Mouse (Mus musculus) forebrain, postnatal 0 days (tissue): ENCODE measurements around the gene Arhgap23. TPM values are rescaled to one million over a fixed set of nuclear protein-coding genes. Genes with fewer than 3 reads are reported as not detected.

Experiments
- ATAC-seq: fragments of 200-750 bp; cut with Nextera tagmentation; 2 replicates; pipeline ENCODE4 v1.8.0; 2017; ENCODE audit warnings: mild to moderate bottlenecking, moderate library complexity
- DNase-seq: peaks from one replicate; pipeline ENCODE4 v3.0.0-alpha.2; 2015
- H3K27ac ChIP-seq: fragments of 300-500 bp; sonication (generic); 2 replicates; pipeline ENCODE4 v1.5.1; 2014; ENCODE audit warnings: low read depth, mild to moderate bottlenecking, antibody characterized with exemption, low read length, moderate library complexity, mixed read lengths
- H3K27me3 ChIP-seq: fragments of 300-500 bp; sonication (generic); 2 replicates; pipeline ENCODE4 v1.6.1; 2014; ENCODE audit warnings: mild to moderate bottlenecking, low read length, mixed read lengths; ENCODE audit not compliant: insufficient read depth
- H3K36me3 ChIP-seq: fragments of 300-500 bp; sonication (generic); 2 replicates; pipeline ENCODE4 v1.6.1; 2014; ENCODE audit warnings: mild to moderate bottlenecking, moderate library complexity; ENCODE audit not compliant: insufficient read depth
- H3K4me1 ChIP-seq: fragments of 300-500 bp; sonication (generic); 2 replicates; pipeline ENCODE4 v1.6.1; 2014; ENCODE audit warnings: antibody characterized with exemption; ENCODE audit not compliant: insufficient read depth
- H3K4me2 ChIP-seq: fragments of 300-500 bp; sonication (generic); 2 replicates; pipeline ENCODE4 v1.6.1; 2014; ENCODE audit warnings: low read depth, mild to moderate bottlenecking, moderate library complexity
- H3K4me3 ChIP-seq: fragments of 300-500 bp; sonication (generic); 2 replicates; pipeline ENCODE4 v1.5.1; 2014; ENCODE audit warnings: low read depth, low read length, mixed read lengths
- H3K9ac ChIP-seq: fragments of 300-500 bp; sonication (generic); 2 replicates; pipeline ENCODE4 v1.6.1; 2014; ENCODE audit warnings: mild to moderate bottlenecking
- H3K9me3 ChIP-seq: fragments of 300-500 bp; sonication (generic); 2 replicates; pipeline ENCODE4 v1.6.1; 2016; ENCODE audit warnings: low read length
- CTCF ChIP-seq: sonication (generic); IDR thresholded peaks from 2 replicates; pipeline ENCODE4 v1.5.1; 2016; ENCODE audit warnings: antibody characterized with exemption, control low read depth, low read depth
- WGBS: fragments of 180-500 bp; shearing (Covaris S2); extraction: QIAGEN DNeasy Blood & Tissue Kit; methylation state at CpG from one replicate; pipeline ENCODE4 v1.1.7; 2014; 5-methylcytosine and 5-hydroxymethylcytosine counted together
- polyA plus RNA-seq: library from polyadenylated mRNA; unstranded; fragments of >200 nt; fragmentation: Nextera tagmentation; extraction: Ambion mirVana; gene quantifications from 2 replicates; pipeline ENCODE4 v1.2.1, GENCODE M21; 2015
- total RNA-seq: library from RNA; depleted of rRNA; stranded (reverse); fragments of >200 nt; gene quantifications from 2 replicates; pipeline ENCODE4 v1.2.3, GENCODE M21; 2014

Gene Arhgap23
- total and polyA plus RNA-seq, 2 experiments from 2014 or later, result 10.2 to 52.9 TPM

DNA sequence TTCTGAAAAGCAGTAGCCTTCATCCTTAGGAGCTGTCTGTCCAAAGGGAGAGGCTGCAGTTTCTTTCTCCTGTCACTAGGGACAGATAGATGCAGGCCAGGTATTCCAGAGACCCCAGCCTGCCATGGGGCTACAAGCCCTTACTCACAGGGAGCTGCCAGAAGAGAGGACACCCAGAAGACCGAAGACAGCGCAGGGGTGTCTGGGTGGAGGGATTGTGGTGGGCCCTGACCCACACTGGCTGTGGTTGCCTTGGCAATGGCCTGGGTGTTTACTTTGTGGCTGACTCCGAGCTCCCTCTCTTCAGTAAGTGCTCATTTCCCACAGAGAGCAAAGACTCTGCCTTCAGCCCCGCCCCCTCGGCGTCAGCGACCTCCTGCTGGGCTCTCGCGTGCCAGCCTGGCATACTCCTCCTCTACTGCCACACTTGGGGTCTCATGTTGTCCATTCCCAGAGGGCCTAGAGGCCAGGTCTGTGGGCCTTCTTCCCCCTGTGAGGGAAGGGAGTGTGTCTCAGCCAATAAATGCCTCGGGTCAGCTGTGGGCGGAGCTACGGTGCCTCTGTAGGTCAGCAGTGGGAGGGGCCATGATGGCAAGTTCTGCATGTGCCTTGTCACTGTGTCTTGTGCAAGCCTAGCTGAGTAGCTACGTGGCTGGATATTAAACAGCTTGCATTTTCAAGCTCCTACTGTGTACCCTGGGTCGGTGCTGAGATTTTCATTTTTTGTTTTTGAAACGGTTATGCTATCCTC is 19.5 kb downstream of the Arhgap23 start:
- ATAC-seq, result peak; percentile 64
- no peak for DNase-seq
- 0 out of 2 replicates have a peak overlapping the region, but pooled peaks have one; percentile 1 for H3K27ac ChIP-seq
- no peaks in the 10 kb centered on the region for H3K9me3 ChIP-seq
- peak; percentile 47 for TF ChIP-seq CTCF
- no peak overlapping the region for H3K9ac ChIP-seq
- H3K27me3 ChIP-seq, result peaks cover 3% of the 10 kb centered on the region; the same call in 1 of the 2 replicates
- H3K36me3 ChIP-seq, result no peaks in the 10 kb centered on the region; the same call in 1 of the 2 replicates
- peak overlapping the region; percentile 23; the same call in 1 of the 2 replicates for H3K4me2 ChIP-seq
- H3K4me1 ChIP-seq, result no peaks in the 10 kb centered on the region
- H3K4me3 ChIP-seq, result no peak overlapping the region
- WGBS, result 9% methylated on average over 15 of the region's 15 CpGs

DNA sequence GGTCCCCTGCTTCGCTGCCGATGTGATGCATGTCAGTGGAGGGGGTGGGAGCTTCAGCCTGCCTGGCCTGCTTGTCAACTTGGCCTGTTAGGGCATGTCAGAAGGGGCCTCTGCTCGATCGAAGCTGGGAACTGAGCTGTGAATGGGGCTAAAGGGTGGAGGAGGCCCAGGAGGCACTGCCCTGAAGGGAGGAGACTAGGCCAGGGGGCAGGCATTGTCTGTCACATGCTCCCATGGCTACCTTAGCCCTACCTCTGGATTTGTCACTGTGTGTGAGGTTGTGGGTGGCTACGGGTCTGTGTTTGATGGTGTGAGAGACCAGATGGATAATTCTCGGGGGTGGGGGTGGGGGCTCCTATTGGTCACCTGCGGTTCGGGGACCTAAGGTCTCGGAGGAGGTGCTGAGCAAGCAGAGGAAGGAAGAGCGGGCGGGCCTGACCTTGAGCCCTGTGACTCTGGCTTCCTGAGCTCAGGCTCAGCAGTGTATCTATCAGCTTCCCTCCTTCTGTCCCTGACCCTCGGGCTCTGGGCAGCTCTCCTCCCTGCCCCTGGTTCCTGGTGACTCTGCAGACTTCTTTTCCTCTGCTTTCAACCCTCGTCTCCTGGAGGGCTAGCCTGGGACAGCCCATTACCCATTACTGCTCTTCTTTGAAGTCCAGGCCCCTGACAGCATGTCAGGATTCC is 20.6 kb downstream of the Arhgap23 start:
- no peaks in the 10 kb centered on the region for H3K4me1 ChIP-seq
- no peak overlapping the region for H3K9ac ChIP-seq
- no peaks in the 10 kb centered on the region; the same call in 1 of the 2 replicates for H3K36me3 ChIP-seq
- no peaks in the 10 kb centered on the region for H3K9me3 ChIP-seq
- no peak overlapping the region for H3K27ac ChIP-seq
- no peak for TF ChIP-seq CTCF
- H3K4me2 ChIP-seq, result no peak overlapping the region
- WGBS, result 66% methylated on average over 13 of the region's 13 CpGs
- DNase-seq (no peak), ATAC-seq (no peak)
- H3K4me3 ChIP-seq, result no peak overlapping the region
- H3K27me3 ChIP-seq, result peaks cover 3% of the 10 kb centered on the region; the same call in 1 of the 2 replicates

DNA sequence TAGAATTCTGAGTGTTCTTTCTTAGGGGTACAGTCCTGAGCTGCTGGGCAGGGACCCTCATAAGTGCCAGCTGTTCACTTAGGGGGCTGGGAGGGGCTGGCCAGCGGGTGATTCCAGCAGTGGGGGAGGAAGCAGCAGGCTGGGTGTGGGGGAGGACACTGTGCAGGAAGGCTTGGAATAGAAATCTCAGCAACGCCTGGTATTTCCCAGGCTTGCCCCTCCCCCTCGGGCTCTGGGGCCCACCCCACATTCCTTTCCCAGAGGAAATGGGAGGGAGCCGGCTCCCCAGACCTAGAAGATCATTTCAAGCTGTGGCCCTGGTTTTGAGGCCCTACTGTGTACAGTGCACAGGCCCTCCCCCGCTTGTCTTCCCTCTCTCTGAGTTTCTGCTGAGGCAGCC is 22.4 kb downstream of the Arhgap23 start:
- Histone ChIP-seq H3K36me3 (no peaks in the 10 kb centered on the region; the same call in 1 of the 2 replicates), H3K27ac (no peak overlapping the region), H3K27me3 (peaks cover 3% of the 10 kb centered on the region; the same call in 1 of the 2 replicates), H3K4me1 (0 out of 2 replicates have a peak, but pooled peaks cover 6% of the 10 kb centered on the region), H3K9me3 (no peaks in the 10 kb centered on the region), H3K9ac (no peak overlapping the region), H3K4me3 (no peak overlapping the region), H3K4me2 (no peak overlapping the region)
- 28% methylated on average over 5 of the region's 5 CpGs for WGBS
- TF ChIP-seq CTCF, result no peak
- ATAC-seq (no peak), DNase-seq (no peak)

DNA sequence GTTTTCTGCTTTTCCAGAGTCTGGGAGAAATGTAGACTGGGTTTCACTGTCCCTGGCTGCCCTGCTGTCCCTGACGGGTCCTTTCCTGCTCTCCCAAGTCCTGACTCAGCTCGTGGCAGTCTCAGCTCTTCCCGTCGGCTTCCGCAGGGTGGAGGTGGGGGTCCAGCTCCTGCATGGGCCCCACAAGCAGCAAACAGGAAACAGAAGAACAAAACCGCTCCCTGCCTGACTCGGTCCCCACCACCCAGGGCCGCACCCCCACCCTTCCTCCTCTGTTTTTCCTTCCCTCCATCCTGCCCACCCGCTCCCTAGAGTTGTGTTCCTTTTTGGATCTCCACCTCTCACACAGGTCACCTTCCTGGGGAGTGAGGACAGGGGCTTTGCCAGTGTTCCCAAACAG is 23.5 kb downstream of the Arhgap23 start:
- H3K4me1 ChIP-seq, result 0 out of 2 replicates have a peak, but pooled peaks cover 6% of the 10 kb centered on the region
- no peak overlapping the region for H3K27ac ChIP-seq
- H3K9ac ChIP-seq, result no peak overlapping the region
- H3K27me3 ChIP-seq, result peaks cover 3% of the 10 kb centered on the region; the same call in 1 of the 2 replicates
- no peak for TF ChIP-seq CTCF
- H3K36me3 ChIP-seq, result no peaks in the 10 kb centered on the region; the same call in 1 of the 2 replicates
- ATAC-seq (no peak), DNase-seq (no peak)
- H3K4me3 ChIP-seq, result no peak overlapping the region
- WGBS, result 58% methylated on average over 9 of the region's 9 CpGs
- no peaks in the 10 kb centered on the region for H3K9me3 ChIP-seq
- H3K4me2 ChIP-seq, result no peak overlapping the region

DNA sequence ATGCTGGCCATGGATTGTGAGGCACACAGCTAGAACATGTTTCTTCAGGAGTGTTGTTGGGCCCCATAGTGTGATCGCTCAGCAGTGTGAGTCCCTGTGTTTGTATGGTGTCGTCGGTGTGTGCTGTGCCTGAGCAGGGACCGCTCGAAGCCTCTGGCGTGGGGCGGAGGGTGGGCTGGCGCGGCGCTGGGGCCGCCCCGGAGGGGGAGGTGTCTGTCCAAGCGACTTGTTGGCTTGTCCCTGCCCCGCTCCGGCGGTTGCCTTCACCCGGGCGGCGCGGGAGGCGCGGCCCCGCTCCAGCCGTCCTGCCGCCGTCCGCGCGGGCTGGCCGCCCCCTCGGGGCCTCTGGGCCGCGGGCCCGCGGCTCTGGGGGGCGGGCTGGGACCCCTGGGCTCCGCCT is 24.6 kb downstream of the Arhgap23 start:
- Histone ChIP-seq H3K9ac (peak overlapping the region; percentile 40; the same call in 1 of the 2 replicates), H3K27me3 (peaks cover 3% of the 10 kb centered on the region; the same call in 1 of the 2 replicates), H3K4me3 (peak overlapping the region; percentile 30), H3K36me3 (no peaks in the 10 kb centered on the region; the same call in 1 of the 2 replicates), H3K9me3 (no peaks in the 10 kb centered on the region), H3K4me2 (peak overlapping the region; percentile 45), H3K4me1 (0 out of 2 replicates have a peak, but pooled peaks cover 6% of the 10 kb centered on the region), H3K27ac (peak overlapping the region; percentile 40; the same call in 1 of the 2 replicates)
- peak; percentile 10; the same call in 1 of the 2 replicates for ATAC-seq
- no peak for DNase-seq
- TF ChIP-seq CTCF, result no peak
- 8% methylated on average over 36 of the region's 37 CpGs for WGBS

DNA sequence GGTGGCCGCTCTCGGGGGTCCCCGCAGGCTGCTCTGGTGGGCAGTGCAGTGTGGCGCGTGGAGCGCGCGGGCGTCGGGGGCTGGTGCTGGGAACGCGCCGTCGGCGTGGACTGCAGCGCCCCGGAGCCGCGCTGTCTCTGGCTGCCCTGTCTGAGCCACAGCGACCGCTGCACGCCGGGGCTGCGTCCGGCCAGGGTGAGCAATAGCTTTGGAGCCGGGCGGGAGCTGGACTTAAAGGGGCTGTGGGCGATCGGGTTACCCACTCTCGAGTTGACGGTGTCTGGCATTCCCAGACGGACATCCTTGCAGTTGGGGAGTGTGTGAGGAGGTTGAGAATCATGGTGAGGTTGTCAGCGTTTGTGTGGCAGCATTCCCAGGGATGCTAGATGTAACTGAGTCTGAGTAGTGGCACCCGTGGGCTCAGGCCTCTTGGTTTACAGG is 25.1 kb downstream of the Arhgap23 start:
- H3K9me3 ChIP-seq, result no peaks in the 10 kb centered on the region
- H3K4me3 ChIP-seq, result peak overlapping the region; percentile 30
- peak overlapping the region; percentile 40; the same call in 1 of the 2 replicates for H3K9ac ChIP-seq
- WGBS, result 2% methylated on average over 29 of the region's 34 CpGs
- ATAC-seq, result peak; percentile 41
- no peak for TF ChIP-seq CTCF
- no peak for DNase-seq
- peak overlapping the region; percentile 45 for H3K4me2 ChIP-seq
- no peak overlapping the region; the same call in 1 of the 2 replicates for H3K27ac ChIP-seq
- H3K4me1 ChIP-seq, result 0 out of 2 replicates have a peak, but pooled peaks cover 6% of the 10 kb centered on the region
- H3K36me3 ChIP-seq, result peaks cover 4% of the 10 kb centered on the region
- H3K27me3 ChIP-seq, result peaks cover 3% of the 10 kb centered on the region; the same call in 1 of the 2 replicates
